Comparison of ENCODE assay signal across 8 mouse cellular contexts in genomic region chr14:45329018-45329588, GRCm38 (mm10). TPM values are rescaled to one million over a fixed set of nuclear protein-coding genes. Genes with fewer than 3 reads are reported as not detected.
DNase-seq lines count a peak whose midpoint lies in the region; ATAC-seq lines count a peak whose summit lies in the region.

No protein-coding gene starts in this region.

- H3K9ac ChIP-seq in limb, embryonic 13.5 days: no peak overlapping the region
- 0 out of 2 replicates have a peak overlapping the region, but pooled peaks have one; percentile 88 for H3K9ac ChIP-seq in stomach, embryonic 14.5 days (replicated peaks; ENCODE audit: low read depth, low read length)

- no peaks in the 10 kb centered on the region for H3K9me3 ChIP-seq in limb, embryonic 13.5 days
- H3K9me3 ChIP-seq in stomach, embryonic 14.5 days (ENCODE audit: control insufficient read depth, low read depth, low read length): no peaks in the 10 kb centered on the region

- 16% methylated on average over 8 of the region's 8 CpGs for WGBS in limb, embryonic 13.5 days
- 13% methylated on average over 8 of the region's 8 CpGs for WGBS in stomach, embryonic 14.5 days

- no peak; the same call in 1 of the 2 replicates for ATAC-seq in limb, embryonic 13.5 days (ENCODE audit: low FRiP score, low read depth)
- ATAC-seq in stomach, embryonic 14.5 days (ENCODE audit: insufficient number of reproducible peaks, insufficient read depth, low FRiP score, low read depth): no peak

- peaks cover 9% of the 10 kb centered on the region for H3K4me1 ChIP-seq in limb, embryonic 13.5 days
- H3K4me1 ChIP-seq in stomach, embryonic 14.5 days (ENCODE audit: control insufficient read depth, insufficient read depth, low read length): 0 out of 2 replicates have a peak, but pooled peaks cover 3% of the 10 kb centered on the region

- H3K4me2 ChIP-seq in limb, embryonic 13.5 days (replicated peaks): peak overlapping the region; percentile 57
- peak overlapping the region; percentile 45 for H3K4me2 ChIP-seq in stomach, embryonic 14.5 days (replicated peaks; ENCODE audit: low read depth, low read length)

- H3K27me3 ChIP-seq in limb, embryonic 13.5 days: no peaks in the 10 kb centered on the region
- no peaks in the 10 kb centered on the region for H3K27me3 ChIP-seq in stomach, embryonic 14.5 days (ENCODE audit: control insufficient read depth, insufficient read depth, low read length)

- H3K36me3 ChIP-seq in limb, embryonic 13.5 days: peaks cover 24% of the 10 kb centered on the region
- peaks cover 15% of the 10 kb centered on the region; the same call in 1 of the 2 replicates for H3K36me3 ChIP-seq in stomach, embryonic 14.5 days (ENCODE audit: control insufficient read depth, insufficient read depth, low read length)

- peak overlapping the region; percentile 79 for H3K4me3 ChIP-seq in limb, embryonic 13.5 days
- H3K4me3 ChIP-seq in stomach, embryonic 14.5 days (ENCODE audit: low read depth, low read length): peak overlapping the region; percentile 93

- H3K27ac ChIP-seq in limb, embryonic 13.5 days: no peak overlapping the region
- no peak overlapping the region for H3K27ac ChIP-seq in stomach, embryonic 14.5 days (ENCODE audit: low read length)

- peak; percentile 17 for DNase-seq in adrenal gland, postnatal 14 days
- no peak for DNase-seq in adrenal gland, postnatal 36 days
- peak; percentile 52 for DNase-seq in retina, embryonic 14.5 days (ENCODE audit: low spot score)
- DNase-seq in retina, postnatal 1 day: no peak
- no peak for DNase-seq in adrenal gland, adult (ENCODE audit: inconsistent age in 2 of 2, low spot score in 1 of 2)
- DNase-seq in adrenal gland, postnatal 4 days (ENCODE audit: low spot score in 2 of 2): no peak

RNA-seq across cellular contexts. Expression of gene Psmc6, which starts 0.5 kb away (rescaled TPM):
- total RNA-seq in adrenal gland, postnatal 14 days (2021): 114 and 121 TPM in 2 replicates
- 100 to 1,000 TPM; 124 to 134 TPM for total RNA-seq in adrenal gland, postnatal 36 days (2021)
- polyA plus RNA-seq in limb, embryonic 13.5 days (2015; fragmentation: Nextera tagmentation; extraction: Ambion mirVana): 168 and 175 TPM in 2 replicates
- 163 and 171 TPM in 2 replicates for polyA plus RNA-seq in stomach, embryonic 14.5 days (2014; fragmentation: Nextera tagmentation; extraction: Ambion mirVana)
- total RNA-seq in adrenal gland, postnatal 4 days (2021): 100 to 1,000 TPM; 125 to 127 TPM

RNA-seq across cellular contexts. Expression of gene Ero1l, which starts 10.5 kb away (rescaled TPM):
- 33.7 and 37.0 TPM in 2 replicates for total RNA-seq in adrenal gland, postnatal 14 days (2021)
- 10 to 100 TPM; 29.6 to 43.5 TPM for total RNA-seq in adrenal gland, postnatal 36 days (2021)
- polyA plus RNA-seq in limb, embryonic 13.5 days (2015; fragmentation: Nextera tagmentation; extraction: Ambion mirVana): 30.2 and 32.7 TPM in 2 replicates
- 39.4 and 41.5 TPM in 2 replicates for polyA plus RNA-seq in stomach, embryonic 14.5 days (2014; fragmentation: Nextera tagmentation; extraction: Ambion mirVana)
- total RNA-seq in adrenal gland, postnatal 4 days (2021): 10 to 100 TPM; 34.5 to 38.5 TPM

RNA-seq across cellular contexts. Expression of gene Styx, which starts 21.8 kb away (rescaled TPM):
- 28.5 and 32.3 TPM in 2 replicates for total RNA-seq in adrenal gland, postnatal 14 days (2021)
- total RNA-seq in adrenal gland, postnatal 36 days (2021): 10 to 100 TPM; 25.2 to 29.8 TPM
- 79.4 and 81.0 TPM in 2 replicates for polyA plus RNA-seq in limb, embryonic 13.5 days (2015; fragmentation: Nextera tagmentation; extraction: Ambion mirVana)
- 75.3 and 86.5 TPM in 2 replicates for polyA plus RNA-seq in stomach, embryonic 14.5 days (2014; fragmentation: Nextera tagmentation; extraction: Ambion mirVana)
- total RNA-seq in adrenal gland, postnatal 4 days (2021): 10 to 100 TPM; 38.0 to 43.9 TPM

Comparison
In these comparisons a context has a peak if more than half of its experiments do, and no peak if none do; other contexts are left out.
1. DNase-seq: peak in adrenal gland, postnatal 14 days (single experiment) and retina, embryonic 14.5 days (single experiment); none in adrenal gland, postnatal 36 days (0 of 2), retina, postnatal 1 day (single experiment), adrenal gland, adult (0 of 2) and adrenal gland, postnatal 4 days (0 of 2).